Mouse (Mus musculus) layer of hippocampus, postnatal 14 days (tissue): ENCODE data around the gene Pik3r2. TPM values are rescaled to one million over a fixed set of nuclear protein-coding genes. Genes with fewer than 3 reads are reported as not detected.

Experiments
- DNase-seq, 2 experiments: peaks; one replicate each; pipeline ENCODE4 v3.0.0; 2021 to 2022; ENCODE audit warnings: low spot score in 2 of 2, mixed read lengths in 1 of 2
- total RNA-seq, 2 experiments: library from RNA; stranded (reverse); gene quantifications; 2 replicates each; pipeline ENCODE4 v1.2.3; 2021

Gene Pik3r2
- total RNA-seq, 2 experiments from 2014 or later: 164 to 178 TPM

- DNase-seq: peak in 1 of 2 experiments; percentile 53
These were observed 32.6 kb downstream of the Pik3r2 start for GRCm38 (mm10) chr8:70743656-70744590.

GRCm38 (mm10) chr8:70742981-70743655 lies 33.4 kb downstream of the Pik3r2 start:
- no peak for DNase-seq

GRCm38 (mm10) chr8:70742176-70742575 lies 34.3 kb downstream of the Pik3r2 start:
- no peak for DNase-seq

GRCm38 (mm10) chr8:70741661-70742060 lies 34.9 kb downstream of the Pik3r2 start:
- DNase-seq: no peak

GRCm38 (mm10) chr8:70738211-70738610 lies 38.3 kb downstream of the Pik3r2 start:
- DNase-seq: no peak

GRCm38 (mm10) chr8:70737705-70738104 lies 38.8 kb downstream of the Pik3r2 start:
- DNase-seq: no peak

GRCm38 (mm10) chr8:70730956-70731355 lies 45.6 kb downstream of the Pik3r2 start:
- no peak for DNase-seq

GRCm38 (mm10) chr8:70729808-70730475 lies 46.6 kb downstream of the Pik3r2 start:
- DNase-seq: no peak

- DNase-seq: no peak
These were observed 49.8 kb downstream of the Pik3r2 start for GRCm38 (mm10) chr8:70726721-70727120.

- no peak for DNase-seq
These were observed 50.6 kb downstream of the Pik3r2 start for GRCm38 (mm10) chr8:70725792-70726447.

- no peak for DNase-seq
These were observed 52.3 kb downstream of the Pik3r2 start for GRCm38 (mm10) chr8:70724216-70724615.

- no peak for DNase-seq
These were observed 52.9 kb downstream of the Pik3r2 start, which contains the start of gene Pde4c for GRCm38 (mm10) chr8:70723486-70724210. Gene Pde4c, plus strand, starts transcription at chr8:70723720.

GRCm38 (mm10) chr8:70721601-70722000 lies 54.9 kb downstream of the Pik3r2 start:
- DNase-seq: no peak

- peak; percentile 83 to 86 for DNase-seq
These were observed 55.8 kb downstream of the Pik3r2 start for GRCm38 (mm10) chr8:70720739-70721138.

GRCm38 (mm10) chr8:70719796-70720270 lies 56.7 kb downstream of the Pik3r2 start:
- no peak for DNase-seq

GRCm38 (mm10) chr8:70718297-70718696 lies 58.2 kb downstream of the Pik3r2 start, which contains the start of gene Gm3336:
Gene Gm3336, plus strand, starts transcription at chr8:70718543.
- DNase-seq: no peak
